Mouse (Mus musculus) frontal cortex, postnatal 14 days (tissue): ENCODE results near the gene Folr2.

Experiments used
- DNase-seq, 2 experiments: peaks; one replicate each; pipeline ENCODE4 v3.0.0; 2022; ENCODE audit warnings: low spot score in 2 of 2

The Folr2 gene

DNA sequence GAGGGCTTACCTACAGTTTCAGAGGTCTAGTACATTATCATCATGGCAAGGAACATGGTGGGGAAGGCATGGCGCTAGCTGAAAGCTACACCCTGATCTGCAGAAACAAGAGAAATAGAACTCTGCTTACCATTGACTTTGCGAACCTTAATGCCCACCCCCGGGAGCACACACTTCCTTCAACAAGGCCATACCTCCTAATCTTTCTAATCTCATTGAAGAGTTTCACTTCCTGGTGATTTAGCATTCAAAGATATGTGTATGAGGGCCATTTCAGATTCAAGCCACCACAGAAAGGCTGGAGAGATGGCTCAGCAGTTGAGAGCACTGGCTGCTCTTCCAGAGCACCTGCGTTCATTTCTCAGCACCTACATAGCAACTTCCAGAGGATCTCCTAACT lies at the start of gene Folr2:
Gene Folr2, minus strand, starts transcription at position 101 of the 400 bp plus-strand sequence.
- no peak for DNase-seq

DNA sequence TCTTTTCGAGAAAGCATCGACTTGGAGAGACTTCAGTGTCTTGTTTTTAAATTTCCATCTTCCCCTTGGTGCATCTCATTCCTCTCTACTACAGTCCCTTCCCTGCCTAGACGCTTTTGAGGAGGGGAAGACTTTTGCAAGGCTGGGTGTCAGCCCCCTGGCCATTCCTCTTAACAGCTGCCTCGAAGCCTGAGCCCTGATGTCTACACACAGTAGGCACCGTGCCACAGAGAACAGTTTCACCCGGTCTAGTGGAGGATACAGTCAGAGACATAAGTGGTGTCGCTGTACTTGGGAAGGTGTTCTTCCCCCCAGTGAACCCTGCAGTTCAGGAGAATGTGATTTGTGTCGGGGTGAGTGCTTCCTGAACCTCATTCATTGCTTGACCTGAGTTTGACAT lies 49.7 kb upstream of the Folr2 start:
- DNase-seq, result no peak

DNA sequence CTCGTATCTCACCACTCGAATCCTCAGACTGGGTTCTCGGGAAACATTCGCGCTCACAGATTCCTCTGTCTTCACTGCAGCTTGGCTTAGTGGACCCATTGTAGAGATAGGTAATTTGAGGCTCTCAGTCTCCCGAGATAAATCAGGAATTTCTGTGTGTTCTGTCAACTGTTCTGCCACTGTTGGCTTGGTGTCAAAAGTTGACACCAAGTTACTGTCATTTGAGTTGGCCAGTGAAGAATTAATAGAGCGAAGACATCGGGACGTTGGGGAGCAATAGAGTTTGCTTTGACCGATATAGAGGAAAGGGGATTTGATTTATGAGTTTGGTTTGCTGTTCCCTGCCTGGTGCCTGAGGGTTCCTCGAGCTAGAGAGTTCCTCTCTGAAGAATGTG lies 49.3 kb upstream of the Folr2 start, which contains the start of gene Tomt:
Gene Tomt, minus strand, starts transcription at position 73 of the 395 bp plus-strand sequence.
- DNase-seq, result no peak

DNA sequence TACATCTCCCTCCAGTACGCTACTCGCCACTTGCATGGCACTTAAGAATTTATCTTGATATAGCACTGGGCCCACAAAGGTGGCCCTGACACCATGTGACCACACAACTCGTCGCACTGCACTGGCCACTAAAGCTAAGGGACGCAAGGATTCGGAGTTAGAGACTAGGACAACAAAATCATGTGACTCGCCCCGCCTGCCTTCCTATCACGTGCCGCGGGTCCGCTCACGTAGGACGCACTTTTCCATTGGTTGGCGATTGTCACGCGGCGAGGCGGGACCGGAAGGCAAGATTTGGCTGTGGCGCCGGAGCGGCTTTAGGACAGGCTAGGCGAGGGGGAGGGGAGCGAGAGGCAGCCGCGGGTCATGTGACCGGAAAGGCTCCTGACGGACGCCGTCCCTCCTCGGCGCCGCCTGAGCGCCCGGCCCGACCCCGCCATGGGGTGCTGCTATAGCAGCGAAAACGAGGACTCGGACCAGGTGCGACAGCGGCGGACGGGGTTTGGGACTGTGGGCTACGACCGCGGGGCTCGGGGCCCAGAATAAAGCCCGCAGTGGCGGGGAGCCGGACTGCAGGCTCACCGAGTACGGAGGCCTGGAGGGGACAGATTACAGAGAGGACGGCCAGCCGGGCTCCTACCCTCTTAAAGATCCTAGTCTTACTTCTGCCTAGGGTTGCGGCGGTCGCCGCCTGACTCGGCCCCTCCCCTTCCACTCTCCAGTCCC lies 48.7 kb upstream of the Folr2 start, which contains the start of gene Lamtor1:
Gene Lamtor1, plus strand, starts transcription at position 344 of the 726 bp plus-strand sequence.
- peak; percentile 99 to 100 for DNase-seq

DNA sequence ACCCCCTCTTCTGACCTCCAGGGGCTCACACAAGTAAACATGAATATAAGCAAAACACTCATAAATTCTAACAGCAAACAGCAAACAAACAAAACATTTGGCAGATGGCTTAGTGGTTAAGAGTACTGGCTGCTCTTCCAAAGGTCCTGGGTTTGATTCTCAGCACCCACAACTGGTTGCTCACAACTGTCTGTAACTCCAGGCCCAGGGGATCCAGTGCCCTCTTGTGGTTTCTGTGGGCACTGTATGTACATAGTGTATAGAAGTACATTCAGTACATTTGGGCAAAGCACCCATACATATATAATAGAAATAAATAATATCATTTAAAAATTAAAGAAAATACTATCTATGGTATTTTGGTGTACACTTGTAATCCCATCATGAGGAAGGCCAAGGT lies 45.9 kb upstream of the Folr2 start:
- no peak for DNase-seq

DNA sequence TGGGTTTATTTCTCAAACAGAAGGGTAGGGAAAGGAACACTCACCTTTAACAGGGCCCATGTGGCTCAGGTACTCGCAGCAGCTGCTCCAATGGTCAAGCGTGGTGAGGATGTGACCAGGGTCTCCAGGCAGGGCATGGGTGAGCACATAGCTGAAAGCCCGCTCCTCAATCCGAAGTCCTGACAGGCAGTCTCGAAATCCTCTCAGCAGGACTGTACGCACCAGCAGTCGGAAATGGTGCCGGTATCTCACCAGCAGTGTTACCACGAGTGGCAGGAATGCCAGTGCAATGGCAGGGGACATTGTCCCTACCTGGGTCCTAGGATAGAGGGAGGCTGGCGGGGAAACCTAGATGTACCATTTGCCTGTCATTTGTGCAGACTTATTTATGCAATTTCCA lies 45.0 kb upstream of the Folr2 start:
- DNase-seq, result no peak

DNA sequence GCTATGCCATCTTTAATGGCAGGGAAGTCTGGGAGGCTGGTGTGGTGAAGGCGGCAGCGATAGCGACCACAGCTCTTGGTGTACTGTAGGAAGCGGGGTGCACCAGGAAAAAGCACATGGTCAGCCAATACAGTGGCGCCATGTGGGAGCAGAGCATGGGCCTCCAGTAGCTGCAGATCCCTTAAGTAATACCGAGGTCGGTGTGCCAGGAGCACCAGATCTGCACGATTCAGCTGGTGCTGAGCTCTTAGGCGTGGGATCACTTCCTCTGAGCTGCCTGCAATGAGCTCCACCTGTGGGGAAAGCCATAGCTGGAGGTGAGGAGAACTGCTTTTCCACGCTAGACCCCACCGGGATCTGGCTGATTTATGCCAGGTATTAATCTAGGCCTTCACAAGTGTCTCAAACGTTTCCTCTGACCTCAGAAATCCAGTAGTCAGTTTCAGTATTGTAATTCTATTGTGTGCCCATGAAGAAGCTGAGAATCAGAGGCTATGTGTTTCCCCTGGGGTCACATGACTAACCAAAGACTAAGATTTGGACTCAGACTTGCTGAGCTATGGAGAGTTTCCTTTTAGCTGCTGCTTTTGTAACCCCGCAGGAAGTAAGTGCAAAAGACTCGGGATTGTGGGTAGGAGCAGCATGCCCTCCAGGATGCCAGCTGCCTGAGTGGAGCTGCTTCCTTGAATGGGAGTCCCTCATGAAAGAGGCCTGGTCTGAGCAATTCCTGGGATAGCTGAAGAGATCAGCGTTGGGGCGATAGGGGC lies 43.5 kb upstream of the Folr2 start:
- no peak for DNase-seq

DNA sequence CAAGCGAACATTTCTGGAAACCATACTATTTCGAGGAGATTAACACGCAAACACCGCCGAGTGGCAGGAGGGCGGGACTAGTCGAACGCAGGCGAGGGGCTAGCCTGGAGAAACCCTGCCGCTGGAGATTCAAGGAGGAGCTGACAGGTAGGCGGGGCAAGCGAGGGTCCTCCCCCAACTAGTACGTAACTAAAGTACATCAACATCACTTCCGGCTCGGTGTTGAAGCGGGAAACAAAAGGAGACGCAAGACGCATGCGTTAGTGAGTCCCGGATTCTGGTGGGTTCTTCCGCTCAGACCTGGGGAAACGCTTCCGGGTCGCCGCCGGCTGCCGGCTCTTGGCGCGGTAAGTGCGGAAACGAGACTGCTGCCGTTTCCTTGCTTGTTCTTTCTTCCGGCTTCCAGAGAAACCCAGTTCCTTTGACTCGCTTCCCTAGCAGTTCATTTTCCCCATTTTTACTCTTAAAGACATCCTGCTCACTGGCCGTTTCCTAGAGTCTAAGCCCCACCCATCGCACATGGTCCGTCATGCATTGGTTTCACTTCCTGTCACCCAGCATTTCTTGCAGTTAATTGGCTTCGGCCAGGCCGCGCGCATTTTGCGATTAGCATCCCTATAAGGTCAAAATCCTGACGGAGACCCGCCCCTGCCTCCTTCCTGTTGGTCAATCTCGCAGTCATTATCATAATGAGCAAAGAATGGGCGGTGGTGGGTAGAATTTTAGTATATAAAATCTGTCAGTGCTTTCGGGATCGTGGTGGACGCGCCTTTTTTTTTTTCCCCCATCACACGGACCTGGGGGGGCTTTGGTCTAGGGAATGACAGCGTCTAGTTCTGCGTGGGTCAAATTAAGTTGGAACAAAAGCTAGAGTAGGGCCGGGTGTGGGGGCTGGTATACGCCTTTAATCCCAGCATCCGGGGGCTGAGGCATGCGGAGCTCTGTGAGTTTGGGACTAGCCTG lies 39.4 kb upstream of the Folr2 start:
- DNase-seq, result peak; percentile 96 to 97

DNA sequence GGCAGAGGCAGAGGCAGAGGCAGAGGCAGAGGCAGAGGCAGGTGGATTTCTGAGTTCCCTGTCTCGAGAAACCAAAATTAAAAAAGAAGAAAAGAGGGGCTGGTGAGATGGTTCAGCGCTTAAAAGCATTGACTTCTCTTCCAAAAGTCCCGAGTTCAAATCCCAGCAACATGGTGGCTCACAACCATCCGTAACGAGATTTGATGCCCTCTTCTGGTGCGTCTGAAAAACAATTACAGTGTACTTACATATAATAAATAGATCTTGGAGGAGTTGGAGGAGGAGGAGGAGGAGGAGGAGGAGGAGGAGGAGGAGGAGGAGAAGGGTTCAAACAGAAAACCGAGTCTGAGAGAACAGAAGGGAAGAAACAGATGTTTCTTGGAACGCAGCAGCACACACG lies 38.7 kb upstream of the Folr2 start:
- DNase-seq, result no peak

DNA sequence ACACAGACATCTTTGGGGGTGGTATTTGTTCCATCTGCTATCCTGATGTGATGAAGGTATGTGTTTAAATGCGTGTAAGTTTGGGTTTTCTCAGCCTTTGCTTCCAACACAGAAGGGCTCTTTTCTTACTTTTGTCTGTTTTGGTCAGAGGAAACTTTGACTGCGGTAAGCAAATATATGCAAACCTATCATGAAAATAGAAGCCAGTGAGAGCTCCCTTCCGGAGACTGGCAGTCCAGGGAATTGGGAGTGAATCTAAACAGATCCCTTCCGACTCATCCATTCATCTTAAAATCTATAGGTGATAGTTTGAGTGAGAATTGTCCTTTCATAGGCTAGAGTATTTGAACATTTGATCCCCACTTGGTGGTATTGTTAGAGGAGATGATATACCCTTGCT lies 31.5 kb upstream of the Folr2 start:
- no peak for DNase-seq

DNA sequence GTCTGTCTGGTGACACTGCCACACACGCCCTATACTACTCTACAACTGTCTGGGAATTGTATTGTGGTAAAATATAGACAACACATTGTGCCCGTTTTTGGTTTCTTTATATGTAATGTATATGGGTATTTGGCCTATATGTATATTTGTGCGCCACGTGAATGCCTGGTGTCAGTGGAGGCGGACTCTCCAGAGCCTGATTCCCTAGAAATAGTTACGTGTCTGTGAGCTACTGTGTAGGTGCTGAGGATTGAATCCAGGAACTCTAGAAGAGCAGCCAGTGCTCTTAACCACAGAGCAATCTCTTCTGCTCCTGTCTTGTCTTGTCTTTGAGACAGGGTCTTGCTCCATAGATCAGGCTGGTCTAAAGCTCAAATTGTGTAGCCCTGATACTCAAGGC lies 29.3 kb upstream of the Folr2 start:
- no peak for DNase-seq

DNA sequence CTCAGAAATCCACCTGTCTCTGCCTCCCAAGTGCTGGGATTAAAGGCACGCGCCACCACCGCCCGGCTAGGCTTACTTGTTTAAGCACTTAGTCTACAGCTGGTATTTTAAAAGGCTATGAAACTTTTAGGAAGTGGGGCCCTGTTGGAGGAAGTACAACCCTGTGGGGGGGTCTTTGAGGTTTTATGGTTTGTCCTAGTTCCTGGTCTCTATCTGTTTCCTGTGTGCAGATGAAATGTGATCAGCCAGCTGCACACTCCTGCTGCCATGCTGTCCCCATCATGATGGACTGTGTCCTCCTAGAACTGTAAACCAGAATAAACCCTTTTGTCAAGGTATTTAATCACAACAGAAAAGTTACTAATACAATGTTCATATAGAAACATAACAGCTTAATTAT lies 27.2 kb upstream of the Folr2 start:
- no peak for DNase-seq

DNA sequence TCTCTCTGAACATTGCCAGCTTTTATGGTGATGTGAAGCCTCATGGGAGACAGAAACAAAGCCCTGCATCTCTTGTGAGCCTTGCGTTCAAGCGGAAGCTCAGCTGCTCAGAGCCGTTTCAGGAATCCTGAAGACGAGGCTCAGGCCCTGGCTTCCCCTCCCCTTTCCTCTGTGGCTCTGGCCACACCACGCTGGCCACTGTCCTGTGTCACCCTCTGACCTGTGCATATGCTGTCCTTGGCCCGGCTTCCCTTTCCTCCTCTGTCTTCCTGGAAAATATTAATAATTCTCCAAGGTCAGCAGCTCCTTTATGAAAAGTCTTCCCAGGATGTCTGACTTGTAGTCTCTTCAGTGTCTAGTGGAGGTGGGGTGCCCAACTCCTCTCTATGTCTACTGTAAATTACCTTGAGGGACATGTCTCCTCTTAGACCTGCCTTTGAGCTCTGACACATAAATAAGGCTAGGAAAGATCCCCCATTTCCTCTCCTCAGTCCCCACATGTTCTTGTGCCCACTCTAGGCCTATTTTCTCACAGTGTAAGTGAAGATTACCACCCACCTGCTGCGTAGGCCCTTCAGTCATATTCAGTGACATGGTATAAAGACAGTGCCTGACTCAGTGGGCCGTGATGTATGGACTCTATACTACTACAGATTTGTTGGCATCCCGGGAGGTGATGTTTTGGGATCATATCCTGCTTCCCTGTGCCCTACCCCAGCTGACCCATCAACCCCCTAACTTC lies 25.6 kb upstream of the Folr2 start:
- no peak for DNase-seq

DNA sequence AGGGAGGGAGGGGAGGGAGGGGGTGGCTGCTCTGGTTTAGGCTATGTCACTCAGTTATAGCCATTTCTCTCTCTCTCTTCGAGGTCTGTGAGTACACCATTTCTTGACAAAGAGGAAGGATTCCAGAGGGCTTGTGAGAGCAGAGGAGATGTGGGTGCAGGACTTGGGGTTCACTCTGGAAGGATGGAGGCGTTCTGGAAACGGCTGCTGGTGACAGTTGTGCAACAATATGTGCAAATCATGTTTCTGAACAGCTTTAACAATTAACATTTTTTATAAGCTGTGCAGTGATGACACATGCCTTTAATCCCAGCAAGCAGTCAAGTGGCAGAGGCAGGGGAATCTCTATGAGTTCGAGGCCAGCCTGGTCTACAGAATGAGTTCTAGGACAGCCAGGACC lies 23.9 kb upstream of the Folr2 start:
- DNase-seq, result no peak

DNA sequence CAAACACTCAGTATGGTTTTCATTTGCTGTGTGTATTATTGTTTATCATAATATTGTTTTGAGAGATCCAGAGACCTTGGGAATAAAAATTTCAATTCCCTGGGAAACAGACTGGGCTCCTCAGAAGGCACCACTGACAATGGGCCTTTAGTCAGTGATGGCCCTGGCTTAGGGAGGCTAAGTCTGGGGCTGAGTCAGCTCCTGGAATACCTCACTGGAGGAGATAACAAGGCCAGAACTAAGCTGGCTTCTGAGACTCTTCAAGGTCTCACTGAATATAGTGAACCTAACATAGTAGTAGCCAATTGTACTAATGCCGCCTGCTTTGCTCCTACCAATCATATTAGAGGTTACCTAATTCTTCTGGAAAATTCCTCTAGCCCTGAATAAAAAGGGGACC lies 19.0 kb upstream of the Folr2 start:
- DNase-seq, result no peak

DNA sequence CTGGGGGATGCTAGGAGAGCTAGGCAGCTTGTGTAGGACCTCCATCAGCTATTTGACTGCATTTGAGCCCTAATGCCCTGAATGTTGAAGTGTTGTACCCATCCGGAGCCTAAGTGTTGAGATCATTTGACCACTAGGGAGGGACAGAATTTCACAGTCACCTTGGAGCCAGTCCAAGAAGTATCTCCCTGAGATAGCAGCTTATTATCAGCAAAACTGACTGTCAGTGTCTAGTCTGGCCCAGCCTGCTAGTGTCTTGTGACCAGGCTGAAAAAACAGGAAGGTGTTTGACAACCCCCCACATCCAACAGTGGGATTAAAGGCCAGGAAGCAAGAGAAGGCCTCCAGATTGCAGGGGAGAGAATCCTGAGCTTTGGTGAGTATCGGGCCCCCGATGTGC lies 14.3 kb upstream of the Folr2 start:
- no peak for DNase-seq

DNA sequence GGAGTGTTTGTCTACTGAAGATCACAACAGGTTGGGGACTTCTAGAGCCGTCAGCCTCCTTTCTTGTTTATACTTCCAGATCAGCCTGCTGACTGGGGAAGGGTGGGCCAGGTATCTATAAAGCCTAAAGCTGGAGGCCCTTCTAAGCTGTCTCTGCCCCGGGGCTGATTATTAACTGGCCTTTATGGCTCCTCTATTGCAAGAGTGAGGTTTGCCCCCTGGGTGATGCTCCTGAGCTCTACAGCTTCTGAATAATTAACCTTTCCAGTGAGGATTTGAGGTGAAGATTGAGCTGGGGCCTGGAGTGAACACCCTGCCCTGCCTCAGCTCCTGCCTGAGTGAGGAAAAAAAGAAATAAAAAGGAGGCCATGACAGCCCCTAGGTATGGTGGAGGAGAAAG lies 13.6 kb upstream of the Folr2 start, which contains the start of gene Folr1:
Gene Folr1, minus strand, starts transcription at position 160 of the 400 bp plus-strand sequence.
- DNase-seq, result no peak

DNA sequence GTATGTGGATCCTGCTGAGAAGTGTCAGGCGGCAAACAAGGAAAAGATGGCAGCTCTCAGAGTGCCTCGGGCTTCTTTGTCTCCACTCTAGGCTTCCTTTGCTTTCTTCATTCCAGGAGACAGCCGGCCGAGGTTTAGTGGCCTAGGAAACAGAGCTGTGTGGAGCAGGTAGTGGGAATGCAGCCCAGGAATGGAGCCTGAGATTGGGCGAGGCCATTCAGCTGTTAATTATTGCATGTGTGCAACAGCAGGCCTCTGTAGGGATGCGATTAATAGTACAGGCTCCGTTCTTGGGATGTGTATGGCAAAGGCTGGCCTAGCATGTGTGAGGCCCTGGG lies 12.1 kb upstream of the Folr2 start:
- DNase-seq, result no peak

DNA sequence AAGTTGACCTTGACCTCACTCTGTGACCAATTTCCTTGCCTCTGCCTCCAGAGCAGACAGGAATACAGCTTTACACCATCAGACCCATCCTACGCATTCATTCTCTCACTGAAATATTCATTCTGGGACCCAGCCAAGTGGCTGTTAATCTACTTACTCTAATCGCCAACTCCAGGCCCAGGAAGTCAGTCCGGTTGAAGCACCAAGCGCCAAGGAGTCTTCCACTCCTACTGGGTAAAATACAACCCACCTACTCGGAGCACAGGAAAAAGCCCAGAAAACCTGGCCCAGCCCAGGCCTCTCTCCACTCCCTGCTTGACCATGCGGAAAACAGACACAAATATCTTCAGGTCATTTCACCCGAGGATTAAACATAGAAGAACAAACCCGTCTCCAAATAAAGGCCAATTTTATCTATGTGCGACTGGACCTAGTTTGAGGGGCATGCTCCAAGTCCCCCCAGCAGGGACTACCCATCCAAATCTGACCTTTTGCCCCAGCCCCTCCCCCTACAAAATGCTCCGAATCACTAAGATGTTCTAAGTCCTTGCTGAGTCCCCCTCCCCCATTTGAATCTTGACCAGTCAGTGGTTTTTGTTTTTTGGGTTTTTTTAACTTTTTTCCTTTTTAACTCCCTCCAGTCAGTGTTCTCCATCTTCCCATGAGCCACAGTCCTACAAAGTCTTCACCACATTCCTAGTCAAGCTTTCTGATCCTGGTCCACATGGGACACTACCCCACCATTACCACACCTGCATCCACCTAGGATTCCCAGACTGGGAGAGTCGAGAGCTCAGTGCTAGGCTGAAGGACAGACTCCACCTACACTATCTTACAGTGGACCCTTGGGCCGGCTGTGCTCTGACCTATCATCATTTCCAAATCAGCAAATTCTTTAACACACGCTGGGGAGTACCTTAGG lies 11.5 kb upstream of the Folr2 start:
- DNase-seq, result no peak

DNA sequence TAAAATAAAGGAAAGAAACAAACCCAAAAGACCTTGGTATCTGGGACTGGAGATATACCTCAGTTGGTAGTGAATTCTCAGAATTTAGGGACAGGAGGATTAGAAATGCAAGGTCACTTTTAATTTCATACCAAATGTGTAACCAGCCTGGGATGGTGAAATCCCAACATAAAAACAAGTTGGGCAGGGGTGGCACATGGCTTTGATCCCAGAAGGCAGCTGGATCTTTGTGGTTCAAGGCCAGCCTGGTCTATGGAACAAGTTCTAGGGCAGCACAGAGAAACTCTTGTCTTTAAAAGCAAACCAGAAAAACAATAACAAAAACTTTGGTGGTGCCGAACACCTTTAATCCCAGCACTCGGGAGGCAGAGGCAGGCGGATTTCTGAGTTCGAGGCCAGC lies 10.5 kb upstream of the Folr2 start:
- DNase-seq, result no peak
